Mouse (Mus musculus): ENCODE data around the gene Pla2g4d.

The Pla2g4d gene

GRCm38 (mm10) chr2:120288995-120289394 lies at the start of gene Pla2g4d:
Pla2g4d (minus strand) TSS chr2:120289197.
- in situ Hi-C loops (cut with MboI, MseI), result no loop called here

- in situ Hi-C loops (cut with MboI, MseI), result loop anchor here (25.0 kb wide), 1 partner anchor 1626 kb away; the partner anchor contains the start of gene Ankrd63
Observed at GRCm38 (mm10) chr2:120337886-120338285, 48.9 kb upstream of the Pla2g4d start.

- in situ Hi-C loops (cut with MboI, MseI), result loop anchor here (25.0 kb wide), 1 partner anchor 1619 kb away; the partner anchor contains the start of gene Ankrd63
Observed at GRCm38 (mm10) chr2:120331575-120331974, 42.6 kb upstream of the Pla2g4d start.

GRCm38 (mm10) chr2:120315077-120315476 lies 26.1 kb upstream of the Pla2g4d start:
- in situ Hi-C loops (cut with MboI, MseI), result no loop called here

GRCm38 (mm10) chr2:120314487-120314886 lies 25.5 kb upstream of the Pla2g4d start:
- in situ Hi-C loops (cut with MboI, MseI), result no loop called here

- in situ Hi-C loops (cut with MboI, MseI), result no loop called here
Observed at GRCm38 (mm10) chr2:120313976-120314375, 25.0 kb upstream of the Pla2g4d start, which contains the start of gene Pla2g4f. Pla2g4f (minus strand) TSS chr2:120314165.

- in situ Hi-C loops (cut with MboI, MseI), result no loop called here
Observed at GRCm38 (mm10) chr2:120312276-120312825, 23.4 kb upstream of the Pla2g4d start.

GRCm38 (mm10) chr2:120304113-120304512 lies 15.1 kb upstream of the Pla2g4d start:
- in situ Hi-C loops (cut with MboI, MseI), result loop anchor here (10.0 kb wide), 1 partner anchor 391 kb away; no protein-coding TSS in a partner anchor

GRCm38 (mm10) chr2:120301076-120301475 lies 12.1 kb upstream of the Pla2g4d start:
- in situ Hi-C loops (cut with MboI, MseI), result loop anchor here (10.0 kb wide), 1 partner anchor 394 kb away; no protein-coding TSS in a partner anchor

GRCm38 (mm10) chr2:120299866-120300265 lies 10.9 kb upstream of the Pla2g4d start:
- in situ Hi-C loops (cut with MboI, MseI), result loop anchor here (10.0 kb wide), 1 partner anchor 395 kb away; no protein-coding TSS in a partner anchor

- in situ Hi-C loops (cut with MboI, MseI), result no loop called here
Observed at GRCm38 (mm10) chr2:120296160-120296559, 7.2 kb upstream of the Pla2g4d start.

- in situ Hi-C loops (cut with MboI, MseI), result no loop called here
Observed at GRCm38 (mm10) chr2:120291471-120292078, 2.6 kb upstream of the Pla2g4d start.

- in situ Hi-C loops (cut with MboI, MseI), result no loop called here
Observed at GRCm38 (mm10) chr2:120288401-120288800, 596 bp downstream of the Pla2g4d start.

- in situ Hi-C loops (cut with MboI, MseI), result no loop called here
Observed at GRCm38 (mm10) chr2:120285639-120286038, 3.4 kb downstream of the Pla2g4d start.

GRCm38 (mm10) chr2:120284705-120285104 lies 4.3 kb downstream of the Pla2g4d start:
- in situ Hi-C loops (cut with MboI, MseI), result loop anchor here (5.0 kb wide), 1 partner anchor 97 kb away; no protein-coding TSS in a partner anchor

- in situ Hi-C loops (cut with MboI, MseI), result loop anchor here (5.0 kb wide), 1 partner anchor 97 kb away; no protein-coding TSS in a partner anchor
Observed at GRCm38 (mm10) chr2:120284094-120284493, 4.9 kb downstream of the Pla2g4d start.

- in situ Hi-C loops (cut with MboI, MseI), result loop anchor here (5.0 kb wide), 1 partner anchor 96 kb away; no protein-coding TSS in a partner anchor
Observed at GRCm38 (mm10) chr2:120283550-120283949, 5.4 kb downstream of the Pla2g4d start.

GRCm38 (mm10) chr2:120281221-120281620 lies 7.8 kb downstream of the Pla2g4d start:
- in situ Hi-C loops (cut with MboI, MseI), result loop anchor here (5.0 kb wide), 1 partner anchor 94 kb away; no protein-coding TSS in a partner anchor

GRCm38 (mm10) chr2:120279961-120280360 lies 9.0 kb downstream of the Pla2g4d start:
- in situ Hi-C loops (cut with MboI, MseI), result loop anchor here (5.0 kb wide), 1 partner anchor 93 kb away; no protein-coding TSS in a partner anchor

- in situ Hi-C loops (cut with MboI, MseI), result no loop called here
Observed at GRCm38 (mm10) chr2:120276951-120277350, 12.0 kb downstream of the Pla2g4d start.

- in situ Hi-C loops (cut with MboI, MseI), result no loop called here
Observed at GRCm38 (mm10) chr2:120268635-120269034, 20.4 kb downstream of the Pla2g4d start.

GRCm38 (mm10) chr2:120265523-120265922 lies 23.5 kb downstream of the Pla2g4d start:
- in situ Hi-C loops (cut with MboI, MseI), result no loop called here

GRCm38 (mm10) chr2:120264858-120265257 lies 24.1 kb downstream of the Pla2g4d start:
- in situ Hi-C loops (cut with MboI, MseI), result no loop called here

Data from T-helper 2 cell (primary cell).